Mouse (Mus musculus) cortical plate, adult 2 months (tissue): ENCODE results near the gene Mtmr3. TPM values are rescaled to one million over a fixed set of nuclear protein-coding genes. Genes with fewer than 3 reads are reported as not detected.

Experiments
- H3K27ac ChIP-seq: fragments of 200-500 bp; 2 replicates; pipeline ENCODE4 v1.5.1; 2012; ENCODE audit warnings: low read length, control low read depth, inconsistent platforms; ENCODE audit not compliant: insufficient read depth
- H3K4me1 ChIP-seq: fragments of 200-500 bp; 2 replicates; pipeline ENCODE4 v1.6.1; 2011; ENCODE audit warnings: low read length; ENCODE audit not compliant: control insufficient read depth, insufficient read depth
- H3K4me3 ChIP-seq: fragments of 200-500 bp; 2 replicates; pipeline ENCODE4 v1.5.1; 2011; ENCODE audit warnings: mild to moderate bottlenecking, low read length, control low read depth; ENCODE audit not compliant: insufficient read depth
- CTCF ChIP-seq: fragments of 200-500 bp; IDR thresholded peaks from 2 replicates; pipeline ENCODE4 v1.5.1; 2011; ENCODE audit warnings: mild to moderate bottlenecking, control low read depth, low read length; ENCODE audit not compliant: insufficient read depth; ENCODE audit errors: extremely low read depth
- POLR2A ChIP-seq: fragments of 200-500 bp; IDR thresholded peaks from 2 replicates; pipeline ENCODE4 v1.6.1; 2011; ENCODE audit warnings: mild to moderate bottlenecking, low read length, control low read depth; ENCODE audit not compliant: insufficient read depth; ENCODE audit errors: extremely low read depth
- polyA plus RNA-seq: library from polyadenylated mRNA; depleted of rRNA; stranded (reverse); fragments of >200 nt; gene quantifications from 2 replicates; pipeline ENCODE4 v1.2.3, GENCODE M21; 2012

Gene Mtmr3
- polyA plus RNA-seq, 1 experiment, result 40.9 TPM

DNA sequence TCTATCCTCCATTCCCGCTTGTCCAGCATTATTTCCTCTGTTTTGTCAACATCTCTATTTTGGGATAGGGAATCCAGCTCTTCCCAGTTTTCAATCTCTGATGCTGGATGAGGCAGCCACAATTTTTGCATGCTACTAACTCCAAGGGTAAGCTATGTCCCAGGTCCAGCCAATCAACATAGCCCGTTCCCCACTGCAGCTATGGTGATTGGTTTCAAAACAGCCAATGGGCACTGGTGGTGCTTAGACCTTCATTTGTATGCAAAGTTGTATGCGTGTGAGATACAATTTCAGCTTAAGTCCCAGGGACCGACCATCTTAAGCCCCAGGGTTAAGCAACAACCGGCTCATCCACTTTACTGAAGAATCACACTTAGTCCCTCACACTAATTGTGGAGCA, 28.3 kb upstream of the Mtmr3 start:
- no peak for TF ChIP-seq POLR2A
- Histone ChIP-seq H3K27ac (no peak overlapping the region), H3K4me3 (no peak overlapping the region), H3K4me1 (no peaks in the 10 kb centered on the region)

DNA sequence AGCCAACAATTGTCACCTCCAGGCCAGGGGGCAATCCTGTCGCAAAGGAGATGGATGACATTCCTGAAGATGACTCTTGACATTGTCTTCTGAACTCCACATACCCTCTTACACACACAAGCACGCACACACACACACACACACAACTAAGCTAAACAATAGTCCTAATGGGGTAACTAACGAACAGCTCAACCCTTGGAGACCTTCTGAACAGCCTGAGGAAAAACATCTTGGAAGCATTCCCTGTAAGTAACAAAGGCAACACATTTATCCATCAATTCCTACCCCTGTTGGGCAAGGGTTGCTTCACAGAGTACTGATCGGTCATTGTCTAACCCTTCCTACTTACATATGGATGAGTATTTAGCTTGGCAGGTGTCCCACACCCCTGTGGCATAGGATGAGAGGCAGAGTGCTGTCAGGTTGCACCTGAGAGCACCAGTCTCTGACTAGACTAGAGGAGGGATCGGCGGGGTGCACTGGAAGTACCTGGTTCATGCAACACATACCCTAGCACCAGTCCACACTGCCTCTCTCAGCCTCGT, 27.9 kb upstream of the Mtmr3 start:
- TF ChIP-seq CTCF, result no peak
- no peak for TF ChIP-seq POLR2A
- no peak overlapping the region for H3K4me3 ChIP-seq
- no peak overlapping the region for H3K27ac ChIP-seq
- H3K4me1 ChIP-seq, result no peaks in the 10 kb centered on the region

DNA sequence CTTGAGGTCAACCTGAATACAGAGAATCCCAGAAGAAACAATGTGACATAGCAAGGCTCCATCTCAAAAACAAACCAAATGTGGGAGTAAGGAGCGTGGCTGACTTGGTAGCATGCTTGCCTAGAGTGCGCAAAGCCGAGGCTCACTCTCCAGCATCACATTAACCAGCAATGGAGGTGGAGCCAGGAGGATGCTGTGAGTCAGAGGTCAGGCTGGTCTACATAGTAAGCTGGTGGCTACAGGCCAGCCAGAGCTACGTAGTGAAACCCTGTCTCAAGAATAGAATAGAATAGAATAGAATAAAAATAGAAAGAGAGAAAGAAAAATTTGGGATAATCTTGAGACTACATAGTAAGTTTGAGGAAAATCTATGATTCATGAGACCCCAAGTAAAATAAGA, 27.2 kb upstream of the Mtmr3 start:
- no peak overlapping the region for H3K4me3 ChIP-seq
- no peak overlapping the region for H3K27ac ChIP-seq
- no peaks in the 10 kb centered on the region for H3K4me1 ChIP-seq
- TF ChIP-seq CTCF (no peak), POLR2A (no peak)

DNA sequence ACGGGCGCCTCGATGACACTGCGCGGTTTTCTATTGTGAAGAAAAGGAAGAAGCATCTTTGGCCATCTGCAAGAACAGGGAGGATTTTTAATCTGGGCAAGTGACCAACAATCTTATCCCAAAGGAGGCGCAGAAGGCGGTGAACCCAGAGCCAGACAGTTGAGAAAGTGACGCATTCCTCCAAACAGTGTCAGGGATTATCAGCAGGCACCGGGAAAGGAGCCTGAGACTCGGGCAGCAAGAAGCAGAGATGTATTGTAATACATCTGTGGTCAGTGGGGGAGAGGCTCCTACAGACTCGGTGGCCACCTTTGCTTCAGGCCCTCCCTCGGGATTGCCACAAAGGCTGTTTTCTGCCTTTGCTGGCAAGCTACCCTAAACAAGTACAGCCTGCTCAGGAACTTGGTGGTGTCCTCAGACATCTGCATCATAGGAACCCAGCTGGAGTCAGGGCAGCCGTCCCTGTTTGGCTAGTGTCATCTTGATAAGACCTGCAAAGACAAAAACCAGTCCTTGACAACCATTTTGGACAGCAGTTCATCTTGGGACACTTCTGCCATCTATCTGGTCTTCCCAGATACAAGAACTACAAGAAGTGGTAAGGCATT, 25.9 kb upstream of the Mtmr3 start:
- TF ChIP-seq CTCF (no peak), POLR2A (no peak)
- H3K4me3 ChIP-seq, result no peak overlapping the region
- H3K4me1 ChIP-seq, result no peaks in the 10 kb centered on the region

DNA sequence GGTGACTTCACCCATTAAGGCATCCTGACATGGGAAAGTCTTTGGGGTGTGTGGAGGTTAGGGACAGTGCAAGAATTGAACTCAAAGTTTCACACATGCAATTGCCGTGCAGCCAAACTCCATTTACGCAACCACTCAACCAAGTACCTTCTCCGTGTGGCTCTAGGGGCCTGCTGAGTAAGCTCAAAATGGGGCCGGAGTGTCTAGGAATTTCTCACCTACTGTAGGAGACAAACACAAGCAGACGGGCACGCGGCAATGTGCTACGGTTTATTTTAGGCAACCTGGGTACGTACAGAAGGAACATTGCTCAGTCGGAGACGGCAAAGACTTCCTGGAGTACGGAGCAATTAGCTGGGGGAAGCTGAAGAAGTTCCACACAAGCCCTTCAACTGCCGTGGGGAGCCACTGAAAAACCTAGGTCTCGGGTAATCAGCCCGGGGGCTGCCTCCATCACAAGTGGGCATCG, 25.4 kb upstream of the Mtmr3 start, which contains the start of gene Gm11032:
Gene Gm11032, plus strand, starts transcription at position 51 of the 469 bp plus-strand sequence.
- TF ChIP-seq CTCF, result no peak
- TF ChIP-seq POLR2A, result no peak
- no peak within 1 kb of the TSS for H3K27ac ChIP-seq
- no peaks in the 10 kb centered on the region for H3K4me1 ChIP-seq
- H3K4me3 ChIP-seq, result no peak within 1 kb of the TSS

More for the DNA sequence above, 25.9 kb upstream of the Mtmr3 start:
- no peak overlapping the region for H3K27ac ChIP-seq

DNA sequence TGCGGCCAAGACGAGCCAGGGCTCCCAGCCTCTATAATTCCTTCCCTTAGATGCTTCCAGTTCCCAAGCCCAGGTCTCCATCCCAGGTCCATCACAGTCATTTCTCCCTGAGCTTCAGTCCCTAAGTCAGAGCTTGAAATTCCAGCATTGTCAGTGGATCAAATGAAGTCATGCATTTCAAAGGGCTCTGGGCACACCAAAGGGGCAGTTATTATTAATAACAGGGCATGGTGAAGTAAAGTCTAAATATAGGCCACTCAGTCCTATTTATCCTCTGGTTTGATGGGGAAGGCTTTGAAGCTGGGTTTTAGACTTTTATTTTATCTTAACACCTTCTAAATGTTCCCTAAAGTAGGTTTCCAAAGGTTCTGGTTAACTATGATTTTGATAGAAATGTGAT, 17.2 kb upstream of the Mtmr3 start:
- TF ChIP-seq CTCF, result no peak
- TF ChIP-seq POLR2A, result no peak
- Histone ChIP-seq H3K4me1 (peaks cover 2% of the 10 kb centered on the region; the same call in 1 of the 2 replicates), H3K4me3 (no peak overlapping the region), H3K27ac (no peak overlapping the region)

DNA sequence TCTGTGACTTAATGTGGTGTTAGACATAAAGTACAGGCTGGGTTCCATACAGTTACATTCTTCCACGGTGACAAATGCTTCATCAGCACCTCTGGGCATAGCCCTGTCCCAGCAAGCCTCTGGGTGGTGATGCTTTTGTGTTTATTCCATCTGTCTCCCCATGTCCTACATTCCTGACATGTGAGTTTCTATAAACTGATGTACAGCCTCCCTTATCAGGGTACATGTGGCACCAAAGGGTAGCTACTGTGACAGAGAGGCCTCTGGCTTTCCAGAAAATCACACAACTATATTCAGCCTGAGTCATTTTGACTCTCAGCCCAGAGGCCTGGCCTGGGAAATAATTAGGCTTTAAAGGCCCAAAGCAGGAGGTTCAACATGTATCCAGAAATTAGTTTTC, 11.9 kb upstream of the Mtmr3 start:
- Histone ChIP-seq H3K4me3 (no peak overlapping the region), H3K27ac (no peak overlapping the region), H3K4me1 (no peaks in the 10 kb centered on the region)
- no peak for TF ChIP-seq CTCF

DNA sequence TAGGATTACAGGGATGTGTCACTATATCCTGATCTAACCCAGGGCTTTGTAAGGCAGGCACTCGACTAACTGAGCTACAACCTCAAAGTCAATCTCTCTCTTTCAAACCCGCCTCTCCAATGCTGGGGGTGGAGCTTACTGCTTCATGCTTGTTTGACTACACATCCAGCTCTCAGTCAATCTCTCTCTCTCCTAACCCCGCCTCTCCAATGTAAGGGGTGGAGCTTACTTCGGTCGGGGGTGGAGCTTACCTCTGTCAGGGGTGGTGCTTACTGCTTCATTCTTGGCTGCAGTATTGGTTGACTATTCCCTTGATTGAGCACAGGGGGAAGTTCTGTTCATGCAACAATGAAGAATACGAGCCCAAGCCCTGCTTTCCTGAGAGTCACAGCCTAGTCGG, 10.8 kb upstream of the Mtmr3 start:
- Histone ChIP-seq H3K4me3 (no peak overlapping the region), H3K27ac (no peak overlapping the region), H3K4me1 (no peaks in the 10 kb centered on the region)
- no peak for TF ChIP-seq CTCF
- TF ChIP-seq POLR2A, result no peak

DNA sequence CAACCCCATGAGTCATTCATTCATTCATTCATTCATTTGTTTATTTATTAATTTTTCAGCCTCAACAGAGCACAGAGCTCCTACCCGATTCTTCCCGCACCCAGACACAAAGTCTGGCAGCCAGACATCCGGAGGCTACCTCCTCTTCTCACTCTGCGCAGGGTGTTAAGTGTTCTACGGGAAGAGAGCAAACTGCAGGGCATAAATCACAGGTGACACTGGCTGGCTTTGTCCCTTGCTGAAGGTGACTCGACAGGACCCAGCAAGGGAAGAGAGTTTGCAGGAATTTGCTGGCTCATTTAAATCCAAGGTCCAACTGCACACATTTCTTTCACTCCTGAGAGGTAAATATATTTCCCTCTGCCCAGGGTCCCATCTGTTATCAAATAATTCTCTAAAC, 9.8 kb upstream of the Mtmr3 start:
- H3K4me3 ChIP-seq, result no peak overlapping the region
- TF ChIP-seq CTCF (no peak), POLR2A (no peak)
- H3K27ac ChIP-seq, result no peak overlapping the region
- H3K4me1 ChIP-seq, result no peaks in the 10 kb centered on the region

DNA sequence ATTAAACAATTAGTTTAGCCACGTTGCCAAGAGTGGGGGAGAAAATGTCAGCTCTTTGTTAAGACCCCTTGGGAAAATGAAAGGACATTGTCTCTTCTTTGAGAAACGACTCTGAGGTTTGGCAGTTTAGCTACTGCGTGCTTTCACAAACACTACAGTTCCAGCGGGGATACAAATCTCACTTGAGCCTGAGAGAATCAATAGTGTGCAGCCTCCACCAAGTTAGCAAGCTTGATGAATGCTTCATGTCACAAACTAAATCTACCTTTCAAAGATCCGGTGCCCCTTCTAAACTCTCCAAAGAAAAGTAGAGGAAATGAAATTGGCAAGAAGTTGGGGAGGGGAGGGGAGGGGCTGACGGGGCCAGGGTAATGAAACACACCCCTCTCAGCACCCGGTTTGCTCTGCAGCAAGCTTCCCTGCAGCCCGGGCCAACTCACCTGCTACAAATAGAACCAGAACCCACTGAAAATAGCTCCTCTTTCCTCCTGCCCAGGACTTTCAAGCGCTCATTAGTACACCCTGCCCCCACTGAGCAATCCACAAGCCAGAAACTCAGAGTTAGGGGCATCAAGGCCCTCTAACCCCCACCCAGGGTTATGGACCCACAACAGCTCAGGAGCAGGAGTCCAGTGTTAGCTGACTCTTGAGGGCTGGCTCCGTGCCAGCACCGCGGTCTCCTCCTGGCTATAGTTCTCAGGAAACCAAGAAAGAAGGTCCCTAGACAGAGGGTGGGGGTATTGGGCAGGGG, 8.2 kb upstream of the Mtmr3 start:
- no peak overlapping the region for H3K27ac ChIP-seq
- no peak overlapping the region for H3K4me3 ChIP-seq
- TF ChIP-seq CTCF (no peak), POLR2A (no peak)
- H3K4me1 ChIP-seq, result no peaks in the 10 kb centered on the region
